Mouse (Mus musculus): ENCODE results near the gene Cyp3a41a. TPM values are rescaled to one million over a fixed set of nuclear protein-coding genes. Genes with fewer than 3 reads are reported as not detected.
"Not testable (repeated sequence)": the region's sequence is repeated elsewhere in the genome, so short reads cannot be mapped to it uniquely, and the experiment has no call there.

Gene Cyp3a41a
- under 1 TPM in 1 of 2 experiments, not detected in 1; 0.56 TPM for total RNA-seq (2021)
- long read RNA-seq, experiment 1: 0 reads
- long read RNA-seq, experiment 2: 0 reads

- not testable (repeated sequence) for DNase-seq (ENCODE audit: low spot score in 2 of 2)
These were observed at the start of gene Cyp3a41a for GRCm38 (mm10) chr5:145720036-145720435. TSS of gene Cyp3a41a (minus strand) at chr5:145720136.

- not testable (repeated sequence) for DNase-seq (ENCODE audit: low spot score in 2 of 2)
These were observed 17.6 kb upstream of the Cyp3a41a start for GRCm38 (mm10) chr5:145737512-145737911.

GRCm38 (mm10) chr5:145714296-145714695 is 5.6 kb downstream of the Cyp3a41a start:
- not testable (repeated sequence) for DNase-seq (ENCODE audit: low spot score in 2 of 2)

- not testable (repeated sequence) for DNase-seq (ENCODE audit: low spot score in 2 of 2)
These were observed 12.6 kb downstream of the Cyp3a41a start for GRCm38 (mm10) chr5:145707372-145707771.

GRCm38 (mm10) chr5:145662007-145662406 is 57.9 kb downstream of the Cyp3a41a start:
- DNase-seq (ENCODE audit: low spot score in 2 of 2): no peak

- no peak for DNase-seq (ENCODE audit: low spot score in 2 of 2)
These were observed 72.2 kb downstream of the Cyp3a41a start for GRCm38 (mm10) chr5:145647779-145648178.

Other genes starting within 250 kb of the Cyp3a41a start
- not detected for gene Cyp3a41b, start 135.4 kb downstream of the Cyp3a41a start, total RNA-seq (2021)
- gene Cyp3a44, start 85.7 kb upstream of the Cyp3a41a start, total RNA-seq (2021): under 1 TPM in 1 of 2 experiments, not detected in 1; 0.36 TPM
- not detected for gene Cyp3a11, start 159.8 kb upstream of the Cyp3a41a start, total RNA-seq (2021)

Data from adrenal gland, adult 18-20 months (tissue).